Mouse (Mus musculus) liver, embryonic 13.5 days (tissue): Measurements from ENCODE around the gene Cwc22. TPM values are rescaled to one million over a fixed set of nuclear protein-coding genes. Genes with fewer than 3 reads are reported as not detected.

Source experiments
- ATAC-seq: fragments of 200-750 bp; cut with Nextera tagmentation; 2 replicates; pipeline ENCODE4 v1.8.0; 2017; ENCODE audit warnings: low read depth, mild to moderate bottlenecking, moderate number of reproducible peaks, moderate library complexity
- DNase-seq: peaks from one replicate; pipeline ENCODE4 v3.0.0; 2022
- H3K27ac ChIP-seq: fragments of 300-500 bp; sonication (generic); 2 replicates; pipeline ENCODE4 v1.5.1; 2015; ENCODE audit warnings: moderate library complexity, mild to moderate bottlenecking, inconsistent platforms
- H3K27me3 ChIP-seq: fragments of 300-500 bp; sonication (generic); 2 replicates; pipeline ENCODE4 v1.6.1; 2015; ENCODE audit warnings: mild to moderate bottlenecking, inconsistent platforms
- H3K36me3 ChIP-seq: fragments of 300-500 bp; sonication (generic); 2 replicates; pipeline ENCODE4 v1.6.1; 2015; ENCODE audit warnings: mild to moderate bottlenecking, inconsistent platforms
- H3K4me1 ChIP-seq: fragments of 300-500 bp; sonication (generic); replicated peaks from 2 replicates; pipeline ENCODE4 v1.6.1; 2015; ENCODE audit warnings: inconsistent platforms
- H3K4me2 ChIP-seq: fragments of 300-500 bp; sonication (generic); 2 replicates; pipeline ENCODE4 v1.6.1; 2015; ENCODE audit warnings: inconsistent platforms, mild to moderate bottlenecking, moderate library complexity
- H3K4me3 ChIP-seq: fragments of 300-500 bp; sonication (generic); replicated peaks from 2 replicates; pipeline ENCODE4 v1.5.1; 2015; ENCODE audit warnings: mild to moderate bottlenecking, inconsistent platforms
- H3K9ac ChIP-seq: fragments of 300-500 bp; sonication (generic); 2 replicates; pipeline ENCODE4 v1.6.1; 2015; ENCODE audit warnings: mild to moderate bottlenecking, inconsistent platforms
- H3K9me3 ChIP-seq: fragments of 300-500 bp; sonication (generic); replicated peaks from 2 replicates; pipeline ENCODE4 v1.6.1; 2016; ENCODE audit warnings: inconsistent platforms
- WGBS: fragments of 180-500 bp; shearing (Covaris S2); methylation state at CpG from one replicate; pipeline ENCODE4 v1.1.7; 2015; ENCODE audit not compliant: insufficient replicate concordance; 5-methylcytosine and 5-hydroxymethylcytosine counted together
- polyA plus RNA-seq: library from polyadenylated mRNA; unstranded; fragments of >200 nt; fragmentation: Nextera tagmentation; extraction: Ambion mirVana; gene quantifications from 2 replicates; pipeline ENCODE4 v1.2.1, GENCODE M21; 2015

Gene Cwc22
- polyA plus RNA-seq, 1 experiment from 2014 or later, result 16.7 TPM

- ATAC-seq, result no peak
- Histone ChIP-seq H3K4me1 (no peaks in the 10 kb centered on the region), H3K9me3 (no peaks in the 10 kb centered on the region), H3K4me3 (no peak overlapping the region), H3K27me3 (no peaks in the 10 kb centered on the region), H3K27ac (no peak overlapping the region), H3K36me3 (no peaks in the 10 kb centered on the region), H3K9ac (no peak overlapping the region), H3K4me2 (no peak overlapping the region)
- DNase-seq, result no peak
- 82% methylated on average over 3 of the region's 3 CpGs for WGBS
Observed at GRCm38 (mm10) chr2:77884491-77884890, 61.7 kb downstream of the Cwc22 start.

GRCm38 (mm10) chr2:77882961-77883360 lies 63.2 kb downstream of the Cwc22 start:
- 64% methylated on average over 4 of the region's 4 CpGs for WGBS
- no peak overlapping the region for H3K4me3 ChIP-seq

GRCm38 (mm10) chr2:77881301-77882199 lies 64.6 kb downstream of the Cwc22 start:
- no peak overlapping the region for H3K27ac ChIP-seq
- H3K9ac ChIP-seq, result no peak overlapping the region
- ATAC-seq (no peak), DNase-seq (no peak)
- H3K36me3 ChIP-seq, result no peaks in the 10 kb centered on the region
- no peaks in the 10 kb centered on the region for H3K4me1 ChIP-seq
- no peaks in the 10 kb centered on the region for H3K27me3 ChIP-seq
- WGBS, result 62% methylated on average over 5 of the region's 5 CpGs
- H3K4me2 ChIP-seq, result no peak overlapping the region
- H3K9me3 ChIP-seq, result no peaks in the 10 kb centered on the region
- no peak overlapping the region for H3K4me3 ChIP-seq

More at GRCm38 (mm10) chr2:77882961-77883360, 63.2 kb downstream of the Cwc22 start:
- Histone ChIP-seq H3K4me1 (no peaks in the 10 kb centered on the region), H3K9me3 (no peaks in the 10 kb centered on the region), H3K27me3 (no peaks in the 10 kb centered on the region), H3K9ac (no peak overlapping the region), H3K27ac (no peak overlapping the region), H3K4me2 (no peak overlapping the region), H3K36me3 (no peaks in the 10 kb centered on the region)
- ATAC-seq (no peak), DNase-seq (no peak)

GRCm38 (mm10) chr2:77880351-77880750 lies 65.8 kb downstream of the Cwc22 start:
- Histone ChIP-seq H3K27me3 (no peaks in the 10 kb centered on the region), H3K9me3 (no peaks in the 10 kb centered on the region), H3K4me3 (no peak overlapping the region), H3K4me1 (no peaks in the 10 kb centered on the region), H3K27ac (no peak overlapping the region), H3K36me3 (no peaks in the 10 kb centered on the region), H3K4me2 (no peak overlapping the region), H3K9ac (no peak overlapping the region)
- no peak for DNase-seq
- WGBS, result 42% methylated on average over 1 of the region's 1 CpGs
- no peak for ATAC-seq

- DNase-seq, result no peak
- no peak overlapping the region for H3K4me3 ChIP-seq
- H3K27me3 ChIP-seq, result no peaks in the 10 kb centered on the region
- H3K9me3 ChIP-seq, result no peaks in the 10 kb centered on the region
- WGBS, result 43% methylated on average over 5 of the region's 5 CpGs
- H3K9ac ChIP-seq, result no peak overlapping the region
- H3K36me3 ChIP-seq, result no peaks in the 10 kb centered on the region
- no peak overlapping the region for H3K4me2 ChIP-seq
- H3K27ac ChIP-seq, result no peak overlapping the region
- no peak for ATAC-seq
- H3K4me1 ChIP-seq, result no peaks in the 10 kb centered on the region
Observed at GRCm38 (mm10) chr2:77879736-77880135, 66.4 kb downstream of the Cwc22 start.

- WGBS, result 70% methylated on average over 10 of the region's 10 CpGs
- H3K4me2 ChIP-seq, result no peak overlapping the region
- DNase-seq (no peak), ATAC-seq (no peak)
- H3K36me3 ChIP-seq, result no peaks in the 10 kb centered on the region
- no peak overlapping the region for H3K27ac ChIP-seq
- H3K9ac ChIP-seq, result no peak overlapping the region
- no peaks in the 10 kb centered on the region for H3K27me3 ChIP-seq
- no peak overlapping the region for H3K4me3 ChIP-seq
- no peaks in the 10 kb centered on the region for H3K9me3 ChIP-seq
- H3K4me1 ChIP-seq, result no peaks in the 10 kb centered on the region
Observed at GRCm38 (mm10) chr2:77877156-77877855, 68.9 kb downstream of the Cwc22 start.

- Histone ChIP-seq H3K4me2 (no peak overlapping the region), H3K27me3 (no peaks in the 10 kb centered on the region), H3K27ac (no peak overlapping the region), H3K9me3 (no peaks in the 10 kb centered on the region), H3K36me3 (no peaks in the 10 kb centered on the region), H3K9ac (no peak overlapping the region), H3K4me1 (no peaks in the 10 kb centered on the region), H3K4me3 (no peak overlapping the region)
- ATAC-seq (no peak), DNase-seq (no peak)
- 69% methylated on average over 6 of the region's 6 CpGs for WGBS
Observed at GRCm38 (mm10) chr2:77876331-77876730, 69.8 kb downstream of the Cwc22 start.

- H3K27me3 ChIP-seq, result no peaks in the 10 kb centered on the region
- 75% methylated on average over 4 of the region's 4 CpGs for WGBS
- H3K4me2 ChIP-seq, result no peak overlapping the region
- ATAC-seq (no peak), DNase-seq (no peak)
- H3K36me3 ChIP-seq, result no peaks in the 10 kb centered on the region
- H3K27ac ChIP-seq, result no peak overlapping the region
- no peak overlapping the region for H3K4me3 ChIP-seq
- no peaks in the 10 kb centered on the region for H3K9me3 ChIP-seq
- no peak overlapping the region for H3K9ac ChIP-seq
- H3K4me1 ChIP-seq, result no peaks in the 10 kb centered on the region
Observed at GRCm38 (mm10) chr2:77875516-77875915, 70.7 kb downstream of the Cwc22 start.

- Histone ChIP-seq H3K9me3 (no peaks in the 10 kb centered on the region), H3K27ac (no peak overlapping the region), H3K9ac (no peak overlapping the region), H3K4me3 (no peak overlapping the region), H3K27me3 (no peaks in the 10 kb centered on the region), H3K36me3 (no peaks in the 10 kb centered on the region), H3K4me1 (no peaks in the 10 kb centered on the region), H3K4me2 (no peak overlapping the region)
- ATAC-seq (no peak), DNase-seq (no peak)
- WGBS, result 46% methylated on average over 3 of the region's 3 CpGs
Observed at GRCm38 (mm10) chr2:77874678-77875077, 71.5 kb downstream of the Cwc22 start.

GRCm38 (mm10) chr2:77873806-77874205 lies 72.4 kb downstream of the Cwc22 start:
- Histone ChIP-seq H3K27ac (no peak overlapping the region), H3K9ac (no peak overlapping the region), H3K9me3 (no peaks in the 10 kb centered on the region), H3K4me1 (no peaks in the 10 kb centered on the region), H3K4me2 (no peak overlapping the region), H3K27me3 (no peaks in the 10 kb centered on the region), H3K4me3 (no peak overlapping the region), H3K36me3 (no peaks in the 10 kb centered on the region)
- DNase-seq, result no peak
- ATAC-seq, result no peak

GRCm38 (mm10) chr2:77872676-77873075 lies 73.5 kb downstream of the Cwc22 start:
- Histone ChIP-seq H3K36me3 (no peaks in the 10 kb centered on the region), H3K4me3 (no peak overlapping the region), H3K27me3 (no peaks in the 10 kb centered on the region), H3K4me1 (no peaks in the 10 kb centered on the region), H3K9me3 (no peaks in the 10 kb centered on the region), H3K9ac (no peak overlapping the region), H3K27ac (no peak overlapping the region), H3K4me2 (no peak overlapping the region)
- DNase-seq (no peak), ATAC-seq (no peak)
- 53% methylated on average over 2 of the region's 2 CpGs for whole genome bisulfite sequencing

GRCm38 (mm10) chr2:77871146-77871545 lies 75.0 kb downstream of the Cwc22 start:
- Histone ChIP-seq H3K4me2 (no peak overlapping the region), H3K27ac (no peak overlapping the region), H3K9ac (no peak overlapping the region), H3K9me3 (no peaks in the 10 kb centered on the region), H3K4me1 (no peaks in the 10 kb centered on the region), H3K27me3 (no peaks in the 10 kb centered on the region), H3K4me3 (no peak overlapping the region), H3K36me3 (no peaks in the 10 kb centered on the region)
- no peak for DNase-seq
- no peak for ATAC-seq
